Mouse (Mus musculus): Measurements from ENCODE around the gene Olfr124.

Olfr124 gene

GRCm38 (mm10) chr17:37799588-37799987 is at the start of gene Olfr124:
Olfr124 (plus strand) TSS chr17:37799888.
- DNase-seq (ENCODE audit: low spot score) = no peak

DNA sequence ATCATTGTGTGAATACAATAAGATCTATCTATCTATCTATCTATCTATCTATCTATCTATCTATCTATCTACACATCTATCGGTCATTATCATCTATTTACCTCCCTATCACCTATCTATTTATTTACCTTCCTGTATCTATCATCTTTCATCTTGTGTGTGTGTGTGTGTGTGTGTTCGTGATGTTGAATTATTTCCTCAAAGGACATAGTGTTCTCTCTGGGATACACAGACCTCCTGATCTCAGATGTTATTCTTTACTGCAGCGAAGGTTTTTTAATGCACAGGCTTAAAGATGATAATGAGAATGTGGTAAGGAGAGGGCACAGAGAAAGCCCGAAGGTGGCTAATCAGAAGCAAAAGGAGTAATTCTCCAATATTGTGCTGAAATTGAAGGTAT is 31.4 kb upstream of the Olfr124 start, which contains the start of gene Olfr122:
Olfr122 (plus strand) TSS at position 301 of the 400 bp plus-strand sequence.
- DNase-seq (ENCODE audit: low spot score) = no peak

DNA sequence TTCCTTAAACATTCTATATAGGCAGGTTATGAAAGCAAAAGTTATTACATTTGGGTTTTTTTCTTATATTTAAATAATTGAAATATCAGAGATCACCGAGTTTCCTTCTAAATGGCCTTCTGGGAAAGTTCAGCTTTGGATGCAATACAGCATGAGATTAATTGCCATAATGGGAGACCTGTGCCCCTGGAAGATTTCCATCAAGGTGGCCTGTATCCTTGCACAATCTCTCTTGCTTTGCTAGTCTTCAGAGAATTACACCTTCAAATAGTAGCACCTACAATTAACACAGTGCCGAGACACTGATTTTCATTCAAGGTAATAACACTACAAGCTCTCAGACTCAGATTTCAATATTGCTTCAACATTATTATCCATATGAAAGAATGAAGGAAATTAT is 6.5 kb upstream of the Olfr124 start, which contains the start of gene Olfr123:
Olfr123 (plus strand) TSS at position 301 of the 400 bp plus-strand sequence.
- DNase-seq (ENCODE audit: low spot score) = no peak

GRCm38 (mm10) chr17:37832649-37833048 is 33.0 kb downstream of the Olfr124 start, which contains the start of gene Olfr125:
Olfr125 (plus strand) TSS chr17:37832949.
- no peak for DNase-seq (ENCODE audit: low spot score)

DNA sequence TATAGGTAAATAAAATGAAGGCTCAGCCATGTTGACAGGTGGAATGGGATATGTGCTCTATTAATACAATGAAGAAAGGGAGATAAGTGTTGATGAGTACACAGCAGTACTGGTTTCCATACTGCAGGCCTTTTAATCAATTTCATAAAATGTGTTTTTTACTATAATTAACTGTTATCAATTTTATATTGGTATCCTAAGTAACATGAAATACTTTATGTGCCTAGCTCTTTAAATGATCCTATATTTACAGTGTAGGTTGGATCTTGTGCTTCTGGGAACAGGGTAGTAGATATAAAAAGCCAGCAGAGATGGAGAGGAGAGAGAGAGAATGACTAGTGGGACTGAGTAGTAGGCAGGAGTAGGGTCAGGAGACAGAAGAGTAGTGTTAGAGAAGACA is 47.5 kb downstream of the Olfr124 start, which contains the start of gene Olfr126:
Olfr126 (plus strand) TSS at position 301 of the 400 bp plus-strand sequence.
- no peak for DNase-seq (ENCODE audit: low spot score)

All from yolk sac, embryonic 10.5 days (tissue).